Mouse (Mus musculus) heart, postnatal 0 days (tissue): ENCODE measurements at regions not wholly inside any gene's neighbourhood (a gene's known extent, or its start where the extent isn't known, plus 50 kb on each side); places are given as distances from the start of the nearest gene placed in this dataset.
"Not testable (repeated sequence)": the region's sequence is repeated elsewhere in the genome, so short reads cannot be mapped to it uniquely, and the experiment has no call there.

ENCODE experiments used
- ATAC-seq: fragments of 200-750 bp; cut with Nextera tagmentation; 2 replicates; pipeline ENCODE4 v1.8.0; 2017; ENCODE audit warnings: low read depth, moderate number of reproducible peaks, moderate library complexity; ENCODE audit not compliant: insufficient read depth
- DNase-seq: peaks from one replicate; pipeline ENCODE4 v3.0.0-alpha.2; 2016; ENCODE audit warnings: low spot score
- H3K27ac ChIP-seq: fragments of 300-500 bp; sonication (generic); 2 replicates; pipeline ENCODE4 v1.5.1; 2014; ENCODE audit warnings: low read depth, mild to moderate bottlenecking
- H3K27me3 ChIP-seq: fragments of 300-500 bp; sonication (generic); 2 replicates; pipeline ENCODE4 v1.6.1; 2014; ENCODE audit warnings: low read length, mixed read lengths; ENCODE audit not compliant: control insufficient read depth, insufficient read depth
- H3K36me3 ChIP-seq: fragments of 300-500 bp; sonication (generic); replicated peaks from 2 replicates; pipeline ENCODE4 v1.6.1; 2014; ENCODE audit warnings: low read length, mixed read lengths; ENCODE audit not compliant: control insufficient read depth, insufficient read depth
- H3K4me1 ChIP-seq: fragments of 300-500 bp; sonication (generic); 2 replicates; pipeline ENCODE4 v1.6.1; 2014; ENCODE audit warnings: antibody characterized with exemption; ENCODE audit not compliant: control insufficient read depth, insufficient read depth
- H3K4me2 ChIP-seq: fragments of 300-500 bp; sonication (generic); 2 replicates; pipeline ENCODE4 v1.6.1; 2014; ENCODE audit warnings: low read depth, mild to moderate bottlenecking, low read length, moderate library complexity
- H3K4me3 ChIP-seq: fragments of 300-500 bp; sonication (generic); 2 replicates; pipeline ENCODE4 v1.5.1; 2014; ENCODE audit warnings: low read depth, low read length
- H3K9ac ChIP-seq: fragments of 300-500 bp; sonication (generic); replicated peaks from 2 replicates; pipeline ENCODE4 v1.6.1; 2014; ENCODE audit warnings: low read depth, low read length, mixed read lengths
- H3K9me3 ChIP-seq: fragments of 300-500 bp; sonication (generic); replicated peaks from 2 replicates; pipeline ENCODE4 v1.6.1; 2016; ENCODE audit warnings: low read length; ENCODE audit not compliant: control insufficient read depth
- CTCF ChIP-seq: IDR thresholded peaks from 2 replicates; pipeline ENCODE4 v1.5.1; 2016; ENCODE audit warnings: antibody characterized with exemption, control low read depth, low read depth
- EP300 ChIP-seq: IDR thresholded peaks from 2 replicates; pipeline ENCODE4 v1.6.1; 2016; ENCODE audit warnings: antibody characterized with exemption, low read depth
- WGBS: fragments of 180-500 bp; shearing (Covaris S2); extraction: QIAGEN DNeasy Blood & Tissue Kit; methylation state at CpG from one replicate; pipeline ENCODE4 v1.1.7; 2014; 5-methylcytosine and 5-hydroxymethylcytosine counted together

DNA sequence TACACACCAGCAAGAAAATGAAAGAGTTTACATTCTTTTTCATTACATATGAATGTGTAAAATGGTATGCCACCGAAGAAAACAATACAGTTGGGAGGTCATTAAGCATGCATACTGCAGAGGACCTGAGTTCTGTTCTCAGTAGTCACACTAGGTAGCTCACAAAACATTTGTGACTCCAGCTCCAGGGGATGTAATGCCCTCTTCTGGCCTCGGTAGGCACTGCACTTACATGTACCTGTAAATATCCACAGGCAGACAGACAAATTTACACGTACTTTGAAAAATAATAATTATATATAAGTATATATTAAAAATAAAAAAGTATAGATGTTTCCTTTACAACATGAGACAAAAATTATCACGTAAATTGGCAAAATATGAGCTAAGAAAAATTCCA, 342.3 kb upstream of the Gm28363 start:
- H3K4me3 ChIP-seq, result no peak overlapping the region
- 60% methylated on average over 4 of the region's 4 CpGs for WGBS
- no peaks in the 10 kb centered on the region; the same call in 1 of the 2 replicates for H3K9me3 ChIP-seq
- no peak overlapping the region for H3K27ac ChIP-seq
- DNase-seq, result no peak
- no peaks in the 10 kb centered on the region for H3K27me3 ChIP-seq
- H3K4me1 ChIP-seq, result no peaks in the 10 kb centered on the region
- H3K9ac ChIP-seq, result no peak overlapping the region
- H3K4me2 ChIP-seq, result no peak overlapping the region
- TF ChIP-seq EP300 (no peak), CTCF (no peak)
- H3K36me3 ChIP-seq, result no peaks in the 10 kb centered on the region
- no peak for ATAC-seq

GRCm38 (mm10) chr1:117356418-117357194, 340.3 kb upstream of the Gm28363 start:
- TF ChIP-seq EP300 (no peak), CTCF (no peak)
- Histone ChIP-seq H3K4me1 (no peaks in the 10 kb centered on the region), H3K27ac (no peak overlapping the region), H3K27me3 (no peaks in the 10 kb centered on the region), H3K4me3 (no peak overlapping the region), H3K9me3 (no peaks in the 10 kb centered on the region; the same call in 1 of the 2 replicates), H3K9ac (no peak overlapping the region), H3K36me3 (no peaks in the 10 kb centered on the region), H3K4me2 (no peak overlapping the region)
- no peak for ATAC-seq
- WGBS, result 72% methylated on average over 5 of the region's 5 CpGs
- no peak for DNase-seq

GRCm38 (mm10) chr1:117364066-117364465, 332.9 kb upstream of the Gm28363 start:
- Histone ChIP-seq H3K27ac (no peak overlapping the region), H3K4me3 (no peak overlapping the region), H3K9ac (no peak overlapping the region), H3K36me3 (no peaks in the 10 kb centered on the region), H3K4me2 (no peak overlapping the region), H3K4me1 (no peaks in the 10 kb centered on the region), H3K9me3 (no peaks in the 10 kb centered on the region), H3K27me3 (no peaks in the 10 kb centered on the region)
- DNase-seq (no peak), ATAC-seq (no peak)
- TF ChIP-seq CTCF, result no peak
- no peak for TF ChIP-seq EP300

DNA sequence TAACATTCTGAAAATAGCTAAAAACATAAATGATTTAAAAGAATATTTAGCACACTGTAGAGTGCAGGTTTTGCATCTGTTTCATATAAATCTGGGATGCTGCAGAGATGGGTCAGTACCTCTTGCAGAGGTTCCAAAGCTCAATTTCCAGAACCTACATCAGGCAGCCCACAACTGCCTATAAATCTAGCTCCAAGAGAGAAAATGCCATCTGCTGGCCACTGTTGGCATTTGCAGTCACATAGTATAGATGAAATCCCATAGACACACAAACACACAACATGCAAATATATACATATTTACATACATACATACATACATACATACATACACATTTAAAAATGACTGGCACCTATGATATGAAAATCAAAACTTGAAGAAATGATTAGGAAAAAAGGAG, 284.6 kb upstream of the Gm28363 start:
- no peaks in the 10 kb centered on the region for H3K27me3 ChIP-seq
- H3K36me3 ChIP-seq, result no peaks in the 10 kb centered on the region
- H3K4me1 ChIP-seq, result no peaks in the 10 kb centered on the region
- TF ChIP-seq CTCF, result no peak
- TF ChIP-seq EP300, result no peak
- ATAC-seq (no peak), DNase-seq (no peak)
- H3K9ac ChIP-seq, result no peak overlapping the region
- no peak overlapping the region for H3K4me3 ChIP-seq
- H3K9me3 ChIP-seq, result no peaks in the 10 kb centered on the region
- H3K4me2 ChIP-seq, result no peak overlapping the region
- no peak overlapping the region for H3K27ac ChIP-seq

DNA sequence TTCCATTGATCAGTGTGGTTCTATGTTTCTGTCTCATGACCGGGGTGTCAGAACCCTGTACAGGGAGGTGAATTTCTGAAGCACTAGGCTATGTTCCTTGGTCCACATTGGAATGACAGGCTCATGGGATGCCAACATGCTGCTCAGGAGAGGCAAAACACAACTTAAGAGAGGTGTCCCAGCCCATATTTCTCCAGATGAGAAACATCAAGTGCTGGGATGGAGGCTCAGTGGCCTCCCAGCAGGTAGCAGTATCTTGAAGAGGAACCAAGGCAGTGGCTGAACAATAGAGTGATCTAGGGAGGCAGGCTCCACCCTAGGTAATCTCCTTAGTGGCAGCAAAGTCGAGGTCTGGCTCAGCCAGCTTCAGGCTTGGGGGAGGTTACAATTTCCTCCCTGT, 239.2 kb upstream of the Gm28363 start:
- Histone ChIP-seq H3K9me3 (no peaks in the 10 kb centered on the region), H3K4me2 (no peak overlapping the region), H3K27me3 (no peaks in the 10 kb centered on the region), H3K4me1 (no peaks in the 10 kb centered on the region), H3K4me3 (no peak overlapping the region), H3K27ac (no peak overlapping the region), H3K36me3 (no peaks in the 10 kb centered on the region), H3K9ac (no peak overlapping the region)
- ATAC-seq (no peak), DNase-seq (no peak)
- 54% methylated on average over 2 of the region's 2 CpGs for WGBS
- no peak for TF ChIP-seq CTCF
- no peak for TF ChIP-seq EP300

DNA sequence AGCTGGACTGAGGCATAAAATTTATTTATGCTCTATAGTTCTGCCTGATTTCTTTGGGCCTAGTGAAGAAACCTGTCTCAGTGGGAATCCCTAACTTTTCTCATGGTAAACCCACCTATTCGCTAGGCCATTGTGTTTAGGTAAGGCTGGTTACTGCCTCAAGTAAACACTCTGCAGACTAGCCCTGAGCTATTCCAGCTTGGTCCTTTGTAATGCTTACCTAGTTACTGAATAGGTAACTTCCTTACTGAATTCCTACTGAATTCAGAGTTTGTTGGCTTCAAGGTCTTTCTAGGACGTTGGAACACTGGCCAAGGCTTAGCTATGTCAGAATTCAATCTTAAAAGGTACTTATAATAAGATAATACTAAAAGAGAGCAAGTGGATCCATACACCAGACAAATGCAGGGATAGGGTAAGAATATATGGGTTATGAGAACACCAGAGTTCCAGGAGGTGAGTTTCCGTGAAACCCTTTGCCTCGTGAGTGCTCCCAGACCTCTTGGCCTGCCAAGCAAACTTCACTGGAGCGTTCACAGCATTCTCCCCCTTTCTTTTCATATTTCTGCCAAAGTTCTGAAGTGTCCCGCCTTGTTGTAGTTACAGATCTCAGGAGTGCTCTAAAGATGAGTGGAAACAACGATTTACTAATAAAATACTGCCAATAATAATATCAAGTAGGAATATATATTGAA, 238.6 kb upstream of the Gm28363 start:
- H3K27me3 ChIP-seq, ATAC-seq, H3K9me3 ChIP-seq, H3K9ac ChIP-seq, DNase-seq, H3K27ac ChIP-seq, H3K4me2 ChIP-seq, H3K36me3 ChIP-seq, H3K4me3 ChIP-seq, H3K4me1 ChIP-seq: not testable (repeated sequence)
- WGBS, result 54% methylated on average over 7 of the region's 7 CpGs

DNA sequence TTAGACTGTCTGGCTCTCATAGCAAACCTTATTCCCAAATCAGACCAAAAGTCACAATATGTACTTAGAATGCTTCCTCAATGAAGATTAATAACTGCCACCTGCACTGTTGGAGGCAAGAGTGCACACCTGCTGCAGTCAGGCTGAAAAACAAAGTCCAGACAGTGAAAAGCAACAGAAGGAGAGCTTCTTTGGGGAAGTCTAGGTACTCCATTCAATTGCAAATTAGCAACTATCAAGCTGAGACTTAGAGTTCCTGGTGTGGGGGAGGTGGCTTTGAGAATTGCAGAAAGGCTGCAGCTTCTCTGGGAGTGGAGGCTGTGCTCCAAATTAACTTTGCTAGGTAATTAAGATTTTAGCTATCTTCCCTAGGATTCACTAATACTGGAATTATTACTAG, 237.8 kb upstream of the Gm28363 start:
- H3K4me3 ChIP-seq, ATAC-seq, H3K9me3 ChIP-seq, H3K4me2 ChIP-seq, DNase-seq, H3K4me1 ChIP-seq, H3K27me3 ChIP-seq, H3K9ac ChIP-seq, H3K27ac ChIP-seq, H3K36me3 ChIP-seq: not testable (repeated sequence)
